Mouse (Mus musculus): Measurements from ENCODE around the gene Ppp1r14a. TPM values are rescaled to one million over a fixed set of nuclear protein-coding genes. Genes with fewer than 3 reads are reported as not detected.

Ppp1r14a gene
- polyA plus RNA-seq, 1 experiment: 11.9 TPM

GRCm38 (mm10) chr7:29335841-29336671, 46.9 kb downstream of the Ppp1r14a start:
- no peaks in the 10 kb centered on the region for H3K4me1 ChIP-seq (ENCODE audit: control insufficient read depth, insufficient read depth, low read length)
- no peaks in the 10 kb centered on the region for H3K36me3 ChIP-seq (ENCODE audit: control insufficient read depth, insufficient read depth, low read length)
- no peak overlapping the region for H3K4me3 ChIP-seq (ENCODE audit: control insufficient read depth, low read depth, low read length)
- H3K27me3 ChIP-seq (ENCODE audit: control insufficient read depth, insufficient read depth, low read length): no peaks in the 10 kb centered on the region
- no peak overlapping the region for H3K27ac ChIP-seq (ENCODE audit: control insufficient read depth, insufficient read depth, low read depth, low read length)
- no peak for TF ChIP-seq CTCF (IDR thresholded peaks at IDR 0.05; ENCODE audit: control insufficient read depth, insufficient read depth, insufficient replicate concordance, low read depth, low read length)

GRCm38 (mm10) chr7:29336795-29337319, 47.7 kb downstream of the Ppp1r14a start:
- no peak for TF ChIP-seq POLR2A (IDR thresholded peaks at IDR 0.05; ENCODE audit: control insufficient read depth, low read depth, low read length)
- no peak for TF ChIP-seq CTCF (IDR thresholded peaks at IDR 0.05; ENCODE audit: control insufficient read depth, insufficient read depth, insufficient replicate concordance, low read depth, low read length)
- Histone ChIP-seq H3K27ac (ENCODE audit: control insufficient read depth, insufficient read depth, low read depth, low read length) (no peak overlapping the region), H3K4me3 (ENCODE audit: control insufficient read depth, low read depth, low read length) (no peak overlapping the region), H3K36me3 (ENCODE audit: control insufficient read depth, insufficient read depth, low read length) (no peaks in the 10 kb centered on the region), H3K27me3 (ENCODE audit: control insufficient read depth, insufficient read depth, low read length) (no peaks in the 10 kb centered on the region), H3K4me1 (ENCODE audit: control insufficient read depth, insufficient read depth, low read length) (no peaks in the 10 kb centered on the region)

GRCm38 (mm10) chr7:29337766-29338165, 48.7 kb downstream of the Ppp1r14a start:
- no peak overlapping the region for H3K27ac ChIP-seq (ENCODE audit: control insufficient read depth, insufficient read depth, low read depth, low read length)
- no peak overlapping the region for H3K4me3 ChIP-seq (ENCODE audit: control insufficient read depth, low read depth, low read length)
- H3K4me1 ChIP-seq (ENCODE audit: control insufficient read depth, insufficient read depth, low read length): no peaks in the 10 kb centered on the region
- TF ChIP-seq POLR2A (IDR thresholded peaks at IDR 0.05; ENCODE audit: control insufficient read depth, low read depth, low read length) (no peak), CTCF (IDR thresholded peaks at IDR 0.05; ENCODE audit: control insufficient read depth, insufficient read depth, insufficient replicate concordance, low read depth, low read length) (no peak)
- H3K27me3 ChIP-seq (ENCODE audit: control insufficient read depth, insufficient read depth, low read length): no peaks in the 10 kb centered on the region
- H3K36me3 ChIP-seq (ENCODE audit: control insufficient read depth, insufficient read depth, low read length): no peaks in the 10 kb centered on the region

- H3K4me1 ChIP-seq (ENCODE audit: control insufficient read depth, insufficient read depth, low read length): no peaks in the 10 kb centered on the region
- H3K4me3 ChIP-seq (ENCODE audit: control insufficient read depth, low read depth, low read length): no peak overlapping the region
- no peaks in the 10 kb centered on the region for H3K36me3 ChIP-seq (ENCODE audit: control insufficient read depth, insufficient read depth, low read length)
- H3K27me3 ChIP-seq (ENCODE audit: control insufficient read depth, insufficient read depth, low read length): no peaks in the 10 kb centered on the region
- TF ChIP-seq CTCF (IDR thresholded peaks at IDR 0.05; ENCODE audit: control insufficient read depth, insufficient read depth, insufficient replicate concordance, low read depth, low read length): no peak
- H3K27ac ChIP-seq (ENCODE audit: control insufficient read depth, insufficient read depth, low read depth, low read length): peak overlapping the region; percentile 59
These were observed 49.3 kb downstream of the Ppp1r14a start for GRCm38 (mm10) chr7:29338351-29338919.

GRCm38 (mm10) chr7:29338984-29339679, 50.0 kb downstream of the Ppp1r14a start:
- H3K4me3 ChIP-seq (ENCODE audit: control insufficient read depth, low read depth, low read length): no peak overlapping the region
- no peaks in the 10 kb centered on the region for H3K27me3 ChIP-seq (ENCODE audit: control insufficient read depth, insufficient read depth, low read length)
- H3K27ac ChIP-seq (ENCODE audit: control insufficient read depth, insufficient read depth, low read depth, low read length): peak overlapping the region; percentile 59
- no peak for TF ChIP-seq POLR2A (IDR thresholded peaks at IDR 0.05; ENCODE audit: control insufficient read depth, low read depth, low read length)
- H3K4me1 ChIP-seq (ENCODE audit: control insufficient read depth, insufficient read depth, low read length): no peaks in the 10 kb centered on the region
- H3K36me3 ChIP-seq (ENCODE audit: control insufficient read depth, insufficient read depth, low read length): no peaks in the 10 kb centered on the region

GRCm38 (mm10) chr7:29340247-29340646, 51.1 kb downstream of the Ppp1r14a start:
- no peak overlapping the region for H3K4me3 ChIP-seq (ENCODE audit: control insufficient read depth, low read depth, low read length)
- H3K4me1 ChIP-seq (ENCODE audit: control insufficient read depth, insufficient read depth, low read length): no peaks in the 10 kb centered on the region
- peak overlapping the region; percentile 56 for H3K27ac ChIP-seq (ENCODE audit: control insufficient read depth, insufficient read depth, low read depth, low read length)
- TF ChIP-seq POLR2A (IDR thresholded peaks at IDR 0.05; ENCODE audit: control insufficient read depth, low read depth, low read length) (no peak), CTCF (IDR thresholded peaks at IDR 0.05; ENCODE audit: control insufficient read depth, insufficient read depth, insufficient replicate concordance, low read depth, low read length) (no peak)
- no peaks in the 10 kb centered on the region for H3K27me3 ChIP-seq (ENCODE audit: control insufficient read depth, insufficient read depth, low read length)
- H3K36me3 ChIP-seq (ENCODE audit: control insufficient read depth, insufficient read depth, low read length): no peaks in the 10 kb centered on the region

GRCm38 (mm10) chr7:29340838-29341237, 51.7 kb downstream of the Ppp1r14a start:
- peak overlapping the region; percentile 37 for H3K27ac ChIP-seq (ENCODE audit: control insufficient read depth, insufficient read depth, low read depth, low read length)
- H3K27me3 ChIP-seq (ENCODE audit: control insufficient read depth, insufficient read depth, low read length): no peaks in the 10 kb centered on the region
- H3K4me1 ChIP-seq (ENCODE audit: control insufficient read depth, insufficient read depth, low read length): no peaks in the 10 kb centered on the region
- no peaks in the 10 kb centered on the region for H3K36me3 ChIP-seq (ENCODE audit: control insufficient read depth, insufficient read depth, low read length)
- no peak overlapping the region for H3K4me3 ChIP-seq (ENCODE audit: control insufficient read depth, low read depth, low read length)
- TF ChIP-seq POLR2A (IDR thresholded peaks at IDR 0.05; ENCODE audit: control insufficient read depth, low read depth, low read length): no peak
- TF ChIP-seq CTCF (IDR thresholded peaks at IDR 0.05; ENCODE audit: control insufficient read depth, insufficient read depth, insufficient replicate concordance, low read depth, low read length): no peak

Data from testis, adult 2 months (tissue).